Mouse (Mus musculus) heart, postnatal 25 days (tissue): ENCODE measurements around the gene Hspbp1. TPM values are rescaled to one million over a fixed set of nuclear protein-coding genes. Genes with fewer than 3 reads are reported as not detected.
A peak's percentile ranks its signal among the peaks of the same experiment; 100 is the strongest.

Source experiments
- DNase-seq: peaks from one replicate; pipeline ENCODE4 v3.0.0; 2022; ENCODE audit warnings: low spot score
- intact Hi-C: fragments of 180-260 bp; cut with DNase I; formaldehyde crosslinking; loops from one replicate; pipeline ENCODE4 v1.15.1; 2025
- total RNA-seq, 2 experiments: library from RNA; stranded (reverse); gene quantifications; 2 replicates each; pipeline ENCODE4 v1.2.3; 2021

Gene Hspbp1
- total RNA-seq, 2 experiments from 2014 or later = 32.1 to 33.3 TPM

DNA sequence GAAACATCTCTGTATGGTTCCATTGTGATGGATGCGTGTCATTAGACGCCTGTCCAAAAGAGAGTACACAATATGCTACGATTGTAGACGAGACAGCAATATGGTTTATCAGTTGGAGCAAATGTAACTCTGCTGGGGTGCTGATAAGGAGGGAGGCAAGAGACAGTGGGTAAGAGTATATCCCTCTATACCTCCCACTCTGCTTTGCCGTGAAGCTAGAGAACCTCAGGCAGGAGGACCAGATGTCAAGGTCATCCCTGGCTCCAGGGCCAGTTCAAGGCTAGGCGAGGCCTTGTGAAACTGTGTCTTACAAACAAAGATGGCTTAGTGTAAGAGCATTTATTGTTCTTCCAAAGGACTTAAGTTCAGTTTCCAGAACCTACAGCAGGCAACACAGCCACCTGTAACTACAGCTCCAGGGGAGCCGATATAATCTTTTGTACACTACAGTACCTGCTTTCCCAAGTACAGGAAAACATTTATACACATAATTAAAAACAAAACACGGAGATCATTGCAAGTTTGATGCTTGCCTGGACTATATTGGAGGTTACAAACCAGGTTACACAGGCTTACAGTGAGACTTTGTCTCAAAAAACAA, 14.1 kb downstream of the Hspbp1 start:
- DNase-seq = no peak
- intact Hi-C loops = no loop called here

DNA sequence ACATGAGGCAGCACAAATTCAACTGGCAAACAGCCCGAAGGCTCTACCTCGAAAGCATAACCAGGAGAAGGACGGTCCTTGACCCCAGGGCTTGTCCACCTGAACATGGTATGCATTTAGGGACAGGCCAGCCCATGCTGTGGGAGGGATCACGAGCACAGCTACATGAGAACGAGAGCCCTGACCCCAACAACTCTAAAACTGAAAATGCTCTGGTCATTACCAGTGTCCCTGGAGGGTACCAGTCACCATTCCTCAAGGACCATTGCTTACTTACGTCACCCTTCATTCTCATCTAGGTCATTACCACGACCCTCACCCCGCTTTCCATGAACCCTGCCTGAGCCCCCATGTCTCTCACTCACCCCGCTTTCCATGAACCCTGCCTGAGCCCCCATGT, 15.7 kb downstream of the Hspbp1 start:
- no peak for DNase-seq
- intact Hi-C loops = no loop called here

DNA sequence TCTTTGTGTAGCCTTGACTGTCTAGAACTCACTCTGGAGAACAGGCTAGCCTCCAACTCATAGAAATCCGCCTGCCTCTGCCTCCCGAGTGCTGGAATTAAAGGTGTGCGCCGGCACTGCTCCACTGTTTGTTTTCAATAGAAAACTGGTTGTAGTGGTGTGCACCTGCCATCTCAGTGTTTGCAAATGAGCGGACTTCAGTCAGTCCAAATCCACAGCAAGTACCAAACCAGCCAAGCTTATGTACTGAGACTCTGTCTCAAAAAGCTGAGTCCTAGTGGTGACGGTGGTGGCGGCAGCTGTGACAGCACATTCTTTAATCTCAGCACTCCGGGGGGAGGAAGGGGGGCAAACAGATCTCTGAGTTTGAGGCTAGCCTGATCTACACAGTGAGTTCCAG, 16.4 kb downstream of the Hspbp1 start:
- intact Hi-C loops = no loop called here
- no peak for DNase-seq

DNA sequence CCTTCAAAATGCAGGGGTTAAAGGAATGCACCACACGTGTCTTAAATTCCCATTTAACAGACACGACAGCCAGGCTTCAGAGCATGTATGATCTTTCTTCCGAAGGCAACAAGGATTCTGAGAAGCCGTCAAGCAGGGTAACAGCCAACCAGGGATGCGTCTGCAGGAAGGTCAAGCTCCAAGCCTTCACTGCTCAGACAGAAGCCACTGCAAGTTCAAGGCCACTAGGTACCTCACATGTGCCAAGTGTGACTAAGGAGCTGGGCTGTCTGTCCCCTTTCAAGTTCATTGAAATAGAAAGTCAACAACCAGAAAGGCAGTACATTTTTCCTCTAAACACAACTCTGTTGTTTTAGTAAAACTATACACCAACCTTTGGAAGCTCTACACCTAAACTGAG, 18.0 kb downstream of the Hspbp1 start:
- no peak for DNase-seq
- intact Hi-C loops = no loop called here

DNA sequence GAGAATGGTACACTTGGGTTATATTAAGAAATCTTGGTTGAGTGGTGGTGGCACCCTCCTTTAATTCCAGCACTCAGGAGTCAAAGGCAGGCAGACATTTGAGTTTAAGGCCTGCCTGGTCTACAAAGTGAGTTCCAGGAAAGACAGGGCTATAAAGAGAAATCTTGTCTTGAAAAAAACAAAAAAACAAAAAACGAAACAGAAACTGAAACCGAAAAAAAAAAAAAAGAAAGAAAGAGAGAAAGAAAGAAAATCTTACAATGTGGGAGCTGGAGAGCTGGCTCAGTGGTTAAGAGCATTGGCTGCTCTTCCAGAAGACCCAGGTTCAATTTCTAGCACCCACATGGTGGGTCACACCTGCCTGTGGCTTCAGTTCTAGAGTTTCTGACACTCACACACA, 21.1 kb downstream of the Hspbp1 start:
- intact Hi-C loops = loop anchor here (2.0 kb wide), 1 partner anchor 19 kb away; no protein-coding TSS in a partner anchor

DNA sequence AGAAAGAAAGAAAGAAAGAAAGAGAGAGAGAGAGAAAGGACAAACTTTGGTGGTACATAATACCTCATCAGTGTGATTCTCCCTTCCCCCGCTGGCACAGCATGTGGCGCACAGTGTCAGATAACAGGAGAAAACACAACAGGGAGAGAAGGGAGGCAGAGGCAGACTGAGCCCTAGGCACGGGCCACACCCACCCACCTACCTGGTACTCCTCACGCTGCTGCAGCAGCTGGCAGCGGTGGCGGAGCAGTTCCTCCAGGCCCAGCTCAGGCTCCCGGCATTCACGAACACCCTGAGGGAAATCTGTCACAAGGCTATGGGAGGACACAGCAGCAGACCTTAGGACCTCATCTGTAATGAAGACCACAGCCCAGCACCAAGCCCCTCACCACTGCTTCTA, 21.7 kb downstream of the Hspbp1 start:
- no peak for DNase-seq
- intact Hi-C loops = no loop called here

More for the DNA sequence above, 21.1 kb downstream of the Hspbp1 start:
- DNase-seq = no peak

DNA sequence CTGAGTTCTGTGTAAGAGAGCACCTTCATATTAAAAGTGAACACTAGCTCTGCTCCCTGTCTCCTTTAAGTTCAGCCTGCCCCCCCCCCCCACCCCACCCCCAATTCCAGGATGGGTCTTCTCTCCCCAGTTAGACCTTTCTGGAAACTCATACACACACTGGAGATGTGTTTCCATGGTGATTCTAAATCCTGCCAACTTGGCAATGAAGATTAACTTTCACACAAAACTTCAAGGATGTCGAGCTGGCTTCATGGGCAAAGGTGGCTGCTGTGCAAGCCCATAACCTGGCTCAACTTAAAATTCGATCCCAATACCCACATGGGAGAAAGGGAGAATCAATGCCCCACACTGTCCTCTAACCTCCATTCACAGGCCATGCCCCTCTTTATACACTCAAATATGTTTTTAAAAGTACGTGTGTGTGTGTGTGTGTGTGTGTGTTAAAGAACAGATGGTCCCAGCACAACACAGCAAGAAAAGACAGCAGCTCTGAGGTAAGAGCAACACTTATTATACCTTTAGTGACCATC, 24.9 kb downstream of the Hspbp1 start:
- intact Hi-C loops = loop anchor here (2.0 to 10.0 kb wide), 4 partner anchors 25 to 955 kb away; partner anchors contain the start of genes Hspbp1, Rps9 and Ube2s

DNA sequence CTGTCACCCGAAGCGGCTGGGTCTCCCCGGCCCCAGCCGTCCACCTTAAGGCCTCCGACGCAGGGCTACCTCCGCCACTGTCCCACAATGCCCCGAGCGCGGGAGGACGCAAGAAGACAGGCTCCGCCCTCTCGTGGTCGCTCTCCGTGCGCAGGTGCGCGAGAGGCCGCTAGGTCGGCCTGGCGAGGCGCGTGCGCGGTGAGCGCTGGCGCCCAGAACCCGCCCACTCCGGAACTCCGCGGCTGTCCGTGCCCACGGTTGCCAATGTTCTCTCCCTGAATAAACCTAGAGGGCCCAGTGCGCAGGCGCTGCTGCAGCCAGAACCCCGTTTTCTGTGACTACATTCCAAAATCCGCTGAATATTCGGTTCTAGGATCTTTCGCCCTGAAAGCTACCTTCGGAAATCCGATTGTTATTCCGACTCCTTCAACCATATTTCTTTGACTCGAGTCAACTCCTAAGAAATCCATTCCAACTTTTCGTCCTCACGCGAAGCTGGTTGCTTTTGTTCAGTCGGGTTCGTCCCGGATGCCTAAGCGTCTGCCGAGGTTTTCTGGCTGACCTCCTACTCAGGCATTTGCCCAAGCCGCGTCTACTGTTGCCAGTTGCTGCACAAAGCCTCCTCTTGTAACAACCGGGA, 25.8 kb downstream of the Hspbp1 start, which contains the start of gene Ppp6r1:
TSS of gene Ppp6r1 (minus strand) at position 108 of the 640 bp plus-strand sequence.
- intact Hi-C loops = loop anchor here (2.0 to 10.0 kb wide), 4 partner anchors 26 to 954 kb away; partner anchors contain the start of genes Hspbp1, Rps9 and Ube2s
- peak; percentile 96 for DNase-seq

More for the DNA sequence above, 24.9 kb downstream of the Hspbp1 start:
- DNase-seq = no peak

DNA sequence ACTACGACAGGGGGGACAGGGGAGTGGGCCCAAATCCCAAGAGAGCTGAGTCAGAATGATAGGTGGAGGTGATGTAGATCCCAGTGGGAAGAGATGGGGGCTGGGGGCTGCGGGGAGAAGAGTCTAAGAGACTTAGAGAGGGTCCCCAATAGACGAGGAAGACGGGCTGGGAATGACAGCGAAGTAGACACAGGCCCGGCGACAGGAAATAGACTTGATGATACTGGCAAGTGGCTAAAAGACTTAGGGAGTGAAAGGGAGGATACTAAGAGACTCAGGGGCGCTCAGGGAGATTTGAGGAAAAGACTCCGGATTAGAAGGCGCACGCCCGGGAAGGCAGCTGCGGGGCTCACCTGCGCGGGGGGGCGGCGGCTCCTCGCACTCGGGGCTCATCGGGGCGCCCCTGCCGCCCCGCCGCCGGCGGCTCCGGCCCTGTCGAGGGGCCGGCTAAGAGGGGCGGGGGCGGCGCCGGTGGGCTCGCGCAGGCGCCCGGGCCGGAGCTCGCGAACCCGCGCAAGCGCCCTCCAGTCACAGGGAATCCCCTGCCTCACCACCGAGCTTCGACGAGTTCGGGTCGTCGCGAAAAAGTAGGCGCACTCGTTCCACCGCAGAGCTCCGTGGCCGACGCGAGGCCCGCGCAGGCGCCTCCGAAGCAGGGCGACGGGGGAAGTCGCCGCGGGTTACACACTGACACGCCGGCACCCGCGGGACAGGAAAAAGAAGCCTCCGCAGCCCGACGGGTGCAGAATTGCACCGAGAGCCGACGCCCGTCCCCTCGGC, 26.6 kb downstream of the Hspbp1 start:
- DNase-seq = no peak
- intact Hi-C loops = loop anchor here (2.0 to 10.0 kb wide), 4 partner anchors 26 to 954 kb away; partner anchors contain the start of genes Hspbp1, Rps9 and Ube2s

DNA sequence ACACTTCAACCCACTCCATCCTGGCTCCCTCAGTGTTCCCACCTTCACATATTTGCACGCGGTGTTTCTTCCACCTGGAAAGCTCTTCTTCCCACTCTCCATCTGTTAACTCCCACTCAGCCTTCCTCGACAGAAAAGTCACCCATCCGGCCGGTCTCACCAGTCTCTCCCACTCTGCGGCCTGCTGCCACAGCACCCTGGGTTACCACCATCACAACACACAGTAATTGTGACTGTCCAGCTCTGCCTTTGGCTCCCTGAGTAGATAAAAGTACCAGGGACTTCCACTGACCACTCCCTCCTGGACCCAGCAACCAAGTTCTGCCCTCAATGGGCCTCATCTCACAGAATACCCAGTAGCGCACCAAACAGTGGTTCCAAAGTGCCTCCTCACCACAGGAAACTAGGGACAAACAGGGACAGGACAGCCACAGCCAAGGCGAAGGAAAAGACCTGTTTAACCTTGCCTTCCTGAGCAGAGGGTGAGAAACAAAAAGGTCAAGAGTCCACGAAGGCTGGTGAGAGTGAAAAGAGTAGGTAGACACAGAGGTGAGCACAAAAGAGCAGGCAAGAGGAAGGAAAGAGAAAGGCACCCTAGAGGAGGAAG, 27.2 kb downstream of the Hspbp1 start:
- intact Hi-C loops = loop anchor here (2.0 to 10.0 kb wide), 4 partner anchors 27 to 953 kb away; partner anchors contain the start of genes Hspbp1, Rps9 and Ube2s

DNA sequence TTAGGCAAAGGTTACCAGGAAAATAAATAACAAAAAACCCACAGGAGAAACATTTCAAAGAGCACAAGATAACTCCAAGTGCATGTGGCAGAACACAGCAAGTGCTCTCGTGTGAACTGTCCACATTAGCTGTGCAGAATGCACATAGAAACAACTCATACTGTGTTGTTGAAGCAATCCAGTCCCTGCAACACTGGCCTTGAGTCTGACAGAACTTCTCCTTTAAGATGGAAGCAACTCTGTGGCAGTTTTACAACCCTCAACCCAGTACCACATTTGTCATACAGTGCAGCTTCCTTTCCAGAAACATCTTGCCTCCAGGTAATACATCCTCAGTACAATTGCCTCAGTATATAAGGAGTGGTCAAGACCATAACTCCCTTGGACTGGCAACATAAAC, 28.1 kb downstream of the Hspbp1 start:
- no peak for DNase-seq
- intact Hi-C loops = loop anchor here (5.0 to 10.0 kb wide), 3 partner anchors 155 to 952 kb away; partner anchors contain the start of genes Rps9 and Ube2s

More for the DNA sequence above, 27.2 kb downstream of the Hspbp1 start:
- DNase-seq = no peak

DNA sequence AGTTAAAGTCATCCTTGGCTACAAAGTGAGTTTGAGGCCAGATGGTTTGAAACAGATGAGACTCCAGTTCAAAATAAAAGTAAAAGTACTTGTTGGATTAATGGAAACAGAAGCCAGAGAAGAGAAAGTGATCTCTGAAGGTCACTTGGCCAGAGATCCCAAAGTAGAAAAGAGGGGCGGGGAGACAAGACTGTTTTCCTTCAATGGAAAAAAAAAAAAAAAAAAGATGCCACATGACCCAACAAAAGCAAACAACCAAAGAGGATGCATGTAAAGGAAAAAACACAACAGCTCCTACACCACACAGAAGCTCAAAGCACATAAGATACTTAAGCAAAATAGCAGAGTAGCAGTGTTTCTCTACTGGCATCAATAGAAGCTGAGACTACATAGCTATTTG, 29.0 kb downstream of the Hspbp1 start:
- intact Hi-C loops = loop anchor here (5.0 to 10.0 kb wide), 3 partner anchors 156 to 951 kb away; partner anchors contain the start of genes Rps9 and Ube2s

DNA sequence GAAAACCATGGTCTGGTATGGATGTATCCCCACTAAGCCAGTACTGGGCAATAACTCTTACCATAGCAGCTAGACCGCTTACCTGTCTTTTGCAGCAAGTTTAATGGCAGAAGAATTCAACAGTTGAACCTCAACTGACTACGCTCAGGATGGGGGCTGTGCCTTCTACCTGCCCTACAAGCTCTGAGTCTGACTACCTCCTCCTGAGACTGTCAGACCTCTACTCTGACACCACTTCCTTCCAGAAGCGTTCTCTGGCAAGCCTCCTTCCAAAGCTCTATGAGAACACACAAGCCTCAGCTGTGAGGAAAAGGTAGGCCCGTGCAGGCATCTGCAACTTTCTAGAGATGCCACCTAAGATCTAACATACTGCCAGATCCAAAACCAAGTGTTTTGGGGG, 29.5 kb downstream of the Hspbp1 start:
- intact Hi-C loops = loop anchor here (5.0 to 10.0 kb wide), 3 partner anchors 157 to 951 kb away; partner anchors contain the start of genes Rps9 and Ube2s
- DNase-seq = no peak

More for the DNA sequence above, 29.0 kb downstream of the Hspbp1 start:
- DNase-seq = no peak

DNA sequence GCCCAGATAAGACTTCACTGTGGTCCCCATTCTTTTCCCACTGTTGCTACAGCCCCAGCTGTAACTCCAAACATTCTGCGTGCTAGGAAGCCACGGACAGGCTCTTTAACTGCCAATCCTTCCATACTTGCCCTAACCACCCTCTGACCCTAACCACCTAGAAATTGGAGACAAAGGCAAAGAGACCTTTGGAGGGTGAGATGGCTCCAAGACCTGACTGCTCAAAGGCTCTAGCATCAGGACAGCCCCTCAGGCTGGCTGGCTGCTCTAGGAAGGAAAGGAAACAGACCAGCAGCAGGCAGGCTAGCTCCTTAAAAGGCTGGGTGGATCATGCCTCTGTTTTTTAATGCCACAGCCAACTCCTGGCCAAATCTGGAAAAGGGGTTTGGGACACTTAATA, 30.6 kb downstream of the Hspbp1 start:
- DNase-seq = no peak
- intact Hi-C loops = loop anchor here (10.0 kb wide), 2 partner anchors 509 to 949 kb away; partner anchors contain the start of gene Rps9

DNA sequence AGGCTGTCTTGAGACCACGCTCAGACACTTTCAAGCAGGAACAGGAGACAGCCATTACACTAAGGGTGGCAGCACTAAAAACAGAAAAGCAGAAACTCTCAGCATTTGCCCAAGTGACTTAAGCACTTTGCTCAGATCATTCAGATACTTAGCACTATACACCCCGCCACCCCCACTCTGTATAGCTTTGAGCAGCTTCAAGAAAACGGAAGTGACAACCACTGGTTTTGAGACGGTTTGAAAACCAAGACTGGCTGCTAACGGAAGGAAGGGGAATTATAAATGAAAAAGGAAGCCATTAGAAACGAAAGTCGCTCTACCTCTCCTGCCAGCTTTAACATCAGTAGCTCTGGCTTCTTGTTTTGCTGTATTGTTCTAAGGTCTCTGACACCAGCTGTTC, 31.1 kb downstream of the Hspbp1 start:
- intact Hi-C loops = loop anchor here (10.0 kb wide), 2 partner anchors 509 to 949 kb away; partner anchors contain the start of gene Rps9
- DNase-seq = no peak

DNA sequence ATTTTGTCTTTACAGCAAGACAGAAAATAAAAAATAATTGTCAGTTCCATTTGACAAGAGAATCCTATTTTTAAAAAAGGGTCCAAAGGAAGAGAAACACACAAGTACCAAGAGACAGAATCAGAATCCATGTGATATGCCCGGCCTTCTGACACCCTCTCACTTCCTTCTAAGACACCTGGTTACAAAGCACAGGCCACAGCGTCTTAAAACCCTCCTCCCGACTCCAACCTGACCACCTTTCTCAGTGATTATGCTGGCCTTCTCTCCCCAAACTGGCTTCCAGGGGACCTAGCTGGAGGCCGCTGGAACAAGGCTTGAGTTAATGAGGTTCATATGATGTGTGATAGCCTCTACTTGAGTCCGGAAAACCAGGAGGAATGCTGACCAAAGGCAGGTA, 31.5 kb downstream of the Hspbp1 start:
- intact Hi-C loops = loop anchor here (10.0 kb wide), 2 partner anchors 509 to 949 kb away; partner anchors contain the start of gene Rps9
- no peak for DNase-seq

DNA sequence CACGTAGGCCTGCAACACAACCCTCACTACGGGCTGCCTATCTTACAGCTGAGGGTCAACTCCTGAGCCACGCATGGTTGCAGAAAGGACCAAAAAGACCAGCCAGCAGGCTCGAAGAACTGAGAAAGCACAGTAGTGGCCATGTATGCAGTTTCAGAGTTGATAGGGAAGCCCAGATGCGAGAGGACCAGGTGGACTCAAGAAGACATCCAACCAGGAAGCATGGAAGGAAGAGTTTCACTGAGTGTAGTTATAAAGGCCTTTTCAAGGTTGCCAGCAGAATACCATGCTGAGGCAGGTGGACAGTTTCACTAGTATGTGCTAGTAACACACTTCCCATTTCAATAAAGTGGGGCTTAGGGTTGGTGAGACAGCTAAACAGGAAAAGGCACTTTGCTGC, 32.1 kb downstream of the Hspbp1 start:
- DNase-seq = no peak
- intact Hi-C loops = loop anchor here (10.0 kb wide), 2 partner anchors 508 to 948 kb away; partner anchors contain the start of gene Rps9

DNA sequence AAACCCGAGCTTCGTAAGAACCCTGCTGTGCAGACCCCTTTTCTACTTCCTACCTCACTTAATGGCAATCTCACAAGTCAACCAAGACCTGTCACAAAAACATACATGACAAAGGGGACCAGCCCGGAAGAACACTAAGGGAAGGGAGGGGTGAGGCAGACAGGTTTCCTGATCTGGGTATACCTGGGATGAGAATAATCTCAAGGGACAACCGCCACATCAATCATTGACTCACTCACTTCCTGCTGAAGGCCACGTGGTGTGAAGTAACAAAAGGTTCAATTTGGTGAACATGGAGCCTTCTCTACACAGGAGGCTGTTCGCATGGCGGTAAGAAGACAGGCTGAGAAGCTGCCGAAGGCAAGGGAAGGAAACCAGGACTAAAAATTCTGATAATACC, 33.3 kb downstream of the Hspbp1 start:
- no peak for DNase-seq
- intact Hi-C loops = loop anchor here (10.0 kb wide), 2 partner anchors 507 to 947 kb away; partner anchors contain the start of gene Rps9

DNA sequence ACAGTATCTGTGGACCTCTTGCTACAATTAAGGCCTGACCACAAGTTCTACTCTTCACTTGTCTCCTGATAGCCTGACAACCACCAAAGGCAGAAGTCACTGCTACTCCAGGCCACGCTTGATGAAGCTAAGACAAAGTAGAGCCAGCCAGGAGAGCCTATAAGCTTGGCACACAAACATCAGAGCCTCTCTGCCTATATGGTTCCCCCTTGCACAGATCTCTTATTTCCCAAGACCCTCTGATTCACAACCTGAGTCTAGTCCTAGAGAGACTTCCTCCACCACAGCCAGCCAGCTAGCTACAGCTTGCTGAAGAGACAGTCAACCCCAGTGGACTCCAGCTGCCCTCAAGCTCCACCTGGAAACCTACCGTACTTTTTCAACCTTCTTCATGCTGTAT, 36.9 kb downstream of the Hspbp1 start:
- no peak for DNase-seq
- intact Hi-C loops = no loop called here
